Mouse (Mus musculus) c-Kit-negative CD71-positive TER-119-positive erythroid progenitor cells, embryonic 14.5 days (primary cell): ENCODE data around the gene Prdm16.

Experiments
- DNase-seq: peaks from one replicate; pipeline ENCODE4 v3.0.0-alpha.2; 2013; ENCODE audit warnings: low read depth, low spot score

The Prdm16 gene

DNA sequence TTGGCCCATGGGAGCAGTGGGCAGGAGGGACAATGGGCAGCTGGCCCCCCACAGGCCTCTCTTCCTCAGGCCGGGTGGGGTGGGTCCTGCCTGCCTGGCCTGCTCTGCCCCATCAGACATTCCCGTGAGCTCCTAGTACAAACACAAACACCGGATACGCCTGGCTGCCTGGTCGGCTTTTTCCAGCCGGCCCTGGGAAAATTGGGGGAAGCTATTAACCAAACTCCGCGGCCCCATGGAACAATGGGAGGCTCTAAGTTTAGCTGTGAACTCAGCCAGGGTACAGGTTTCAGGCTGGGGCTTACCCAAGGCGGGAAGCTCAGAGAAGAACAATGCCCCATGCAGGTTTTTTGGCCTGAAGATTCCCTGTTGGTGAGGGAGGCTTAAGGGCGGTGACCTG, 300.0 kb downstream of the Prdm16 start:
- no peak for DNase-seq

DNA sequence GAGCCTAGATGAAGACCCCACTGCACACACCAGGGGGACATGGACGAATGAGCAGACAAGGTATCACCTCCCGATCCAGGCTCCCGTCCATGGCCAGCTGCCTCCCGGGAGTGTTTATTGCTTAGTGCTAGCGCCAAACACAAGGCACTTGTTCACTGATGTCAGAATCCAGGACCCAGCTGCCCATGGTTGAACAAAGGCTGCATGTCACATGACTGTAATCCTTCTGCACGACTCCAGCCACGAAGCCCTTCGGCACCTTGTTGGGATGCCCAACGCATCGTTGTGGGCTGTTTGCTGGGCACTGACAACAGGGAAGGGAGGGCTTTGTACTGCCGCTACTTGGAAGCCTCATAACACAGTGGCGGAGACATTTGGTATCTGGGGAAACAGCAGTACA, 300.9 kb downstream of the Prdm16 start, which contains the start of gene B230104I21Rik:
Gene B230104I21Rik, plus strand, starts transcription at position 367 of the 400 bp plus-strand sequence.
- no peak for DNase-seq

- DNase-seq: no peak
Observed at GRCm38 (mm10) chr4:154334699-154335402, 301.8 kb downstream of the Prdm16 start.

DNA sequence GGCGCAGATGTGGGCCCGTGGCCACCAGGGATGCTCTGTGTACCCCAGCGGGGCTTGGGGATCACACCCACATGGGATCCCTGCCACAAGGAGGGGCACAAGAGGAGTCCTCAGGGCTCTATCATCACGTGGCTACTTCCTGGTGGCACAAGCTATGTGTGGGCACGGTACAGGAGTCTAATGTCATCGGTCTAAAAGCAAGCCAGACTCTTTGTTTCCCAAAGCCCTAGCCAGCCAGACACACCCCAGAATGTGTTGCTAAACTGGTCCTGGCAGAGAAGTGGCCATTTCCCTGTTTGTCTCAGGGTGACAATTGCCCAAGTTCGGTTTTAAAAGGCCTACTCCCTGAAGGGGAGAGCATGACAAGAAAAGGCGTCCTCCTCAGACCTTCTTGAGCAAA, 303.4 kb downstream of the Prdm16 start:
- no peak for DNase-seq

- no peak for DNase-seq
Observed at GRCm38 (mm10) chr4:154331271-154331670, 305.4 kb downstream of the Prdm16 start.

- no peak for DNase-seq
Observed at GRCm38 (mm10) chr4:154330001-154330400, 306.7 kb downstream of the Prdm16 start.

GRCm38 (mm10) chr4:154328836-154329235, 307.8 kb downstream of the Prdm16 start:
- peak; percentile 20 for DNase-seq

DNA sequence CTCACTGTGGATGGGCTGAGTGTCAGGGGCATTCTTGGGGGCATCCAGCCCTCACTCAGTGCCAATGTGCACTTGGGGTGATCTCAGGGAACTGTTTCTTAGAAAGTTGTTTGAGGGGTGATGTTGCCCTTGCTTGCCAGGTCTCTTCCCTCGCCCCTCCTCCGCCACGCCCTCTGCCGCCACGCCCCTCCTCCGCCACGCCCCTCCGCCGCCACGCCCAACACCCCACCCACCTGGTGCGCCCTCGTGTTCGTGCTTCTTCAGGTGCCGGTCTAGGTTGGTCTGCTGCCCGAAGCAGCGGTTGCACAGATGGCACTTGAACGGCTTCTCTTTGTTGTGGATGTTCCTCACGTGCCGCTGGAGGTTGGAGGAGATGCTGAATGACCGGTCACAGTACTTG, 308.2 kb downstream of the Prdm16 start:
- no peak for DNase-seq

DNA sequence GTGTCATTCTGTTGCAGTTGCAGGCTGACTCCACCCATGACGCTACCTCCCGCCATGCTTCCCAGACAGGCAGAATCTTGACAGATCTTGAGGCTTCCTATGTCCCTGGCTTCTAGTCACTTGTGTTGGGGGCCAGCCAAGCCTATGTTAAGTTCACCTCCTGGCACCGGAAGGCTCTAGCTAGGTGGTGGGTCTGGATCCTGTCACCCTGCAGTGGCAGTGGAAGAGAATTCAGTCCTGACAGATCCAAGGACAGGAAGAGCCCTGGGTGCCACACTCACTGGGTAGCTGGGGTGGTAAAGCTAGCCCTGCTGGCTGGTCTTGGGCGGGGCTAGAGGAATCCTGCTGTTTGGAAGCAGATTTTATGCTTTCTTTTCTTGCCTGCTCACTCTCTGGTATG, 311.3 kb downstream of the Prdm16 start:
- no peak for DNase-seq

GRCm38 (mm10) chr4:154313622-154313967, 323.1 kb downstream of the Prdm16 start:
- DNase-seq: no peak

GRCm38 (mm10) chr4:154312935-154313621, 323.6 kb downstream of the Prdm16 start:
- no peak for DNase-seq

DNA sequence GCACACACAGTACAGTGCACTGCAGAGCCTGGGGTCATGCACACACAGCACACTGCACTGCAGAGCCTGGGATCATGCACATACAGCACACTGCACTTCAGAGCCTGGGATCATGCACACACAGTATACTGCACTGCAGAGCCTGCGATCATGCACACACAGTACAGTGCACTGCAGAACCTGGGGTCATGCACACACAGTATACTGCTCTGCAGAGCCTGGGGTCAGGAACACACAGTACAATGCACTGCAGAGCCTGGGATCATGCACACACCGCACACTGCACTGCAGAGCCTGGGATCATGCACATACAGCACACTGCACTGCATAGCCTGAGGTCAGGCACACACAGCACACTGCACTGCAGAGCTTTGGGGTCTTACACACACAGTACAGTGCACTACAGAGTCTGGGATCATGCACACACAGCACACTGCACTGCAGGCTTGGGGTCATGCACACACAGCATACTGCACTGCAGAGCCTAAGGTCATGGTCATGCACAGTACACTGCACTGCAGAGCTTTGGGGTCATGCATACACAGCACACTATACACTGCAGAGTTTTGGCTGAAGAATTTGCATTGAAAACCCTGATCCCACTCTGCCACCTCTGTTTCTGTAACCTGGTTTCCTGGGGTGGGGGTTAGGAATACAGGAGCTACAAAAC, 324.4 kb downstream of the Prdm16 start:
- no peak for DNase-seq

GRCm38 (mm10) chr4:154310576-154311262, 326.0 kb downstream of the Prdm16 start:
- no peak for DNase-seq

GRCm38 (mm10) chr4:154309131-154309530, 327.5 kb downstream of the Prdm16 start:
- DNase-seq: no peak

DNA sequence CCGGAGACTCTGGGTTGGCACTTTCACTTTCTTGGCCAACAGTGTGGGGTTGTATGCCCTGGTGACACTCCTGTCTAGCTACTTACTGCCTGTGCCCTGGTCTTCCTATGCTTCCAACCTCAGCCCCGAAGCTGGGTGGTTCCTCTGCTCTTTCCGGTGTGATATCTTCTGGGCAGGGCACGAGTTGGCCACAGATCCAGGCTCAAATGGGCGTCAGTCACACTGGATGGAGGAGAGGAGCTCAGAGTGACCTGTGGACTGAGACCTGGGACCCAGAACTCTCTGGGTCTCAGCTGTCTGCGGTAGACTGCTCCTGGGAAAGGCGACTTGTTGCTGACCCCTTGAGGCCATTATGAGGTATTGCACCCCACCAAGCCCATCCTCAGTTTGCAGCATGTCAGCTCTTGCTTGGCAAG, 335.2 kb downstream of the Prdm16 start, which contains the start of gene Arhgef16:
Gene Arhgef16, minus strand, starts transcription at position 211 of the 416 bp plus-strand sequence.
- DNase-seq: peak; percentile 17

GRCm38 (mm10) chr4:154299541-154300271, 337.0 kb downstream of the Prdm16 start:
- no peak for DNase-seq

DNA sequence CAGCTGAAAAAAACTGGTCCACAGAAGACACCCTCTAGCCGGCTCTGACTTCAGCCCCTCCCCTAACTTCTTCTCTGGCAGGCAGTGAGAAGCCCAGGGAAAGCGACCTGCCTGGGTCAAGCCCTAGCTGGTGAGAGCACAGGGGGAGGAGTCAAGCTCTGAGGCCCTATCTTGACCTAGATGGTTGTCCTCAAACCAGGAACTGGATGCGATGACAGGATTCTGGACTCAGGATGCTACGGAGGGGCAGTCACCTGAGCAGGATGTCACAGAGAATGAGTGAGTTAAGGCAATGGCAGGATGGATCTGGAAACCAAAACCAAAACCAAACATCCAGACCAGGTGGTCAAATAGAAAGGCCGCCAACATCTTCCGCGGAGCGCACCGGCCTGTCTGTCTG, 338.9 kb downstream of the Prdm16 start:
- DNase-seq: no peak

- no peak for DNase-seq
Observed at GRCm38 (mm10) chr4:154294262-154294731, 342.4 kb downstream of the Prdm16 start.

DNA sequence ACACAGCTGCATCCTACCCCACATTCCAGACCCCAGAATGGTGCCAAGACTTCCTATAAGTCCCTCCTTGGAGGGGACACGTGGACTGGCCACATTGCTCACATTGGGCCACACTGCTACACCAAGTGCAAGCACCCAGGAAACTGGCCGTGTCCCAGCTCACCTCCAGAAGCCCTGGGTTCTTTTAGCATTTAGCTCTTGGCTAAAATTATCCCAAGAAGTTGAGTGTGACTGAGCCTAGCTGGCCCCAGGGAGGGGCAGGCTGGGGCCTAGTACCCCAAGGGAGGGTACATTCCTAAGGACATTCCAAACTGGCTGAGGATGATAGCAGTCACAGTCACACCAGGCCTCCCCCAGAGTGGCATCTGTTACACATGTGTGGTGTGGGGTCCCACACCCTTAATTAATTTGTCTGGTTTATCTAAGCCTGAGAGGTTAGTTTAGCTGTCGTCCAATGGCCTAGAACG, 342.9 kb downstream of the Prdm16 start:
- no peak for DNase-seq

DNA sequence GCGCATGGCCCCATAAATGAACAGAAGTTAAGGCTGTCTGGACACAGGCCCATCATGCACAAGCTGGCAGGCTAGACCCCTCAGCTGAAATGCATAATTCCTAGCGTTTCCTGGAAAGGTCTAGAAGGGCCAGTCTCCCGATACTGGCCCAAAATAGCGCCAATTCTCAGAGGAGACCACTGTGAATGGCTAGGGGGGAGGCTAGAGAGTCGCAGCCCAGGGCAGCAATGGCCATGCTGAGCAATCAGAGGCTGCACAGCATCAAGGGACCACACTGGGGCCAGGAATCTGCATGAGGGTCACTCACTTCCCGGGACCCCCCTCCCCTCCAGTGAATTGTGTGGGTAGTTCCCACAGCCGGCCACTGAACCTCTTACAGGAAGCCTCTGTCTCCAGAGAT, 353.0 kb downstream of the Prdm16 start:
- DNase-seq: no peak

- no peak for DNase-seq
Observed at GRCm38 (mm10) chr4:154279481-154279880, 357.2 kb downstream of the Prdm16 start.
